Mouse (Mus musculus): ENCODE data around the gene Ankrd52. TPM values are rescaled to one million over a fixed set of nuclear protein-coding genes. Genes with fewer than 3 reads are reported as not detected.
"Not testable (repeated sequence)": the region's sequence is repeated elsewhere in the genome, so short reads cannot be mapped to it uniquely, and the experiment has no call there.

Ankrd52 gene
- total RNA-seq (2022): 10 to 100 TPM; 38.7 to 48.8 (median 43.2) TPM

DNA sequence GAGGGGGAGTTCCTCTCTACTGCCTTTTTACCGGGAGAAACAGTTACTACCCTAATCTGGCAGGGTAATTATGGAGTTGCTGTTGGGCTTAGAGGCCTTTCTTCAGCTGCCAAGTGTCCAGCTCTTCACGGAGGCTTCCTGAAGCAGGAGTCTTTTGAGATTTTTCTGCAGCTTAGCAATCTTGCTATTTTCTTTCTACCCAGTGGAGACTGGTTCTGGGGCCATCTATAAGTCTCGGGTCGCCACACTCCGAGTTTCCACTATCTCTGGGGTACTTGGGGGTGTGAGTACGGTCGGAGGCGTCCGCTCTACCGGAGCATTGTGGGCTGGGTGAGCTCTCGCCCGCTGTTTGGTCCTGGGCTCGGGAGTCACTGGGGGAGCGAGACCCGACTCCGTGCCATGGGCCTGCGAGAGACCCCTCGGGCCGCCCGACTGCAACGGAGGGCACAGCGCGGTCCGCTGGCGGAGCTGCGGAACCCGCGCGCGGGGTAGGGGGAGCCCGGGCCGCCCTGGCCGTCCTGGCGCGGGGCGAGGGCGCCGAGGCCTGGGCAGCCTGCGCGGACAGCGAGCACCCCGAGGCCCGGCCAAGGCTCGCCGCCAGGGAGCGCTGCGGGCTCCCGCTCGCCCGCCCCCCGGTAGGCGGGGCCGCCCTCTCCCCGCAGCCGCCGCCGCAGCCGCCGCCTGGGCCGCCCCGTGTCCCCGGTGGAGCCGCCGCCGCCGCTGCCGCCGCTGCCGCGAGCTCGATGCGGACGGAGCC lies at the start of gene Ankrd52:
Gene Ankrd52, plus strand, starts transcription at position 661 of the 757 bp plus-strand sequence.
- DNase-seq (ENCODE audit: low spot score in 2 of 2): peak; percentile 74 to 82

DNA sequence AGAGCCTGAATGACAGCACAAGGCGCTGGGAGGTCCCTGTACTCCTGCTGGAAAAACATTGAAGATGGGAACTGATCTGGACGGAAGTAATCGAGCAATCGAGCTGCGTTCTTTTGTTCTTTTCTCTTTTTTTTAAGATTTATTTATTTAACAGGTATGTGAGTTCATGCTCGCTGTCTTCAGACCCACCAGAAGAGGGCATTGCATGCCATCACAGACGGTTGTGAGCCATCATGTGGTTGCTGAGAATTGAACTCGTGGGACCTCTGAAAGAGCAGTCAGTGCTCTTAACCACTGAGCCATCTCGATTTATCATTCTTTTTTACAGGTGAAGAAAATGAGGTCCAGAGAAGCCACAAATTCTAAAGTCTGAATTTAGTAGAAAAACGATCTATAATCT lies 49.3 kb upstream of the Ankrd52 start:
- DNase-seq (ENCODE audit: low spot score in 2 of 2): no peak

DNA sequence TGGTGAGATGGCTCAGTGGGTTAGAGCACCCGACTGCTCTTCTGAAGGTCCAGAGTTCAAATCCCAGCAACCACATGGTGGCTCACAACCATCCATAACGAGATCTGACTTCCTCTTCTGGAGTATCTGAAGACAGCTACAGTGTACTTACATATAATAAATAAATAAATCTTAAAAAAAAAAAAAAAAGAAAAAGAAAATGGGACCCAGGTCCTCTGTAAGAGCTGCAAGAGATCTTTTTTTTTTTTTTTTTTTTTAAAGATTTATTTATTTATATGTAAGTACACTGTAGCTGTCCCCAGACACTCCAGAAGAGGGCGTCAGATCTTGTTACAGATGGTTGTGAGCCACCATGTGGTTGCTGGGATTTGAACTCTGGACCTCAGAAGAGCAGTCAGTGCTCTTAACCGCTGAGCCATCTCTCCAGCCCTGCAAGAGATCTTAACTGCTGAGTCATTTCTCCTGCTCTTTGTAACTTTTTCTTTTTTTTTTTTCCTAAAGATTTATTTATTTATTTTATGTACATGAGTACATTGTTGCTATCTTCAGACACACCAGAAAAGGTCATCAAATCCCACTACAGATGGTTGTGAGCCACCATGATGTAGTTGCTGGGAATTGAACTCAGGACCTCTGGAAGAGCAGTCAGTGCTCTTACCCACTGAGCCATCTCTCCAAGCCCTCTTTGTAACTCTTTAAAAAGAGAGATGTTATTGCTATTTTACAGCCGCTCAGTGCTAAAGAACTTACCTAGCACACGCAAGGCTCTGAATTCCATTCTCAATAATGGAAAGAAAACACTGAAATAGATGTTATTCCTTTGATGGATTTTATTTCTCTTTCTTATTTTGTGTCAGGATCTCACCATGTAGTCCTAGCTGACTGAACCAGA lies 44.3 kb upstream of the Ankrd52 start:
- DNase-seq (ENCODE audit: low spot score in 2 of 2): not testable (repeated sequence)

DNA sequence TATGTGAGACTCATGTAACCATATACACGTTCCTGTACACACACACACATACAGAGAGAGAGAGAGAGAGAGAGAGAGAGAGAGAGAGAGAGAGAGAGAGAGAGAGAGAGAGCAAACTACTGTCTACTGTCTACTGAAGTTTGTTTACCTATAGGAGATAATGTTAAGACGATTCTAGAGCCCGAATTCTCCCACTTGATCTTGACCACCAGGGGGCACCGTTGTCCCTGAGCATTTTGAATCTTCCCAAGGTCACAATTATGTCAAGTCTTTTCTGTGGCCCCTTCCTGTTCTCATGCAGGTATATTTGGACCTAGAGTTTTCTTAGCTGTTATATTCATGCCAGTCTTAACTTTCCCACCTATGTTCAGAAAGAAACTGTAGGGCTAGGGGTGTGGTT lies 41.3 kb upstream of the Ankrd52 start:
- DNase-seq (ENCODE audit: low spot score in 2 of 2): peak; percentile 63 to 71

DNA sequence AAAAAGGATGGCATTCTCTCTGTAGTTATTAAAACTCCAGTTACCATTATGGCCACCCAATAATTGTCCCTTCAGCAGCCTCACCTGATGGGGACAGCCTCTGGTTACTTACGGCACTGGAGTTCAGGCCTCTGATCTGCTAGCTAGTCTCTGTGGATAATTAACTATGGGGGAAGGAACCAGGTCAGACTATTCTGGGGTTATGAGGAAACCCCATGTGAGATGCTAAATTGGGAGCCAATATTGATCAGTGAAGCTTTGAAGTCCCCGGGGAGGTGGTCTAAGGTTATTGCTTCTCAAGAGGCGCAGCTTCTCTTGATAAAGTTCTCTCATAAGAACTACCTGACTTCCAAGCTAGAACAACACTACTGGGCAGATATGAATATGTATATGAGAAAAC lies 40.7 kb upstream of the Ankrd52 start:
- no peak for DNase-seq (ENCODE audit: low spot score in 2 of 2)

DNA sequence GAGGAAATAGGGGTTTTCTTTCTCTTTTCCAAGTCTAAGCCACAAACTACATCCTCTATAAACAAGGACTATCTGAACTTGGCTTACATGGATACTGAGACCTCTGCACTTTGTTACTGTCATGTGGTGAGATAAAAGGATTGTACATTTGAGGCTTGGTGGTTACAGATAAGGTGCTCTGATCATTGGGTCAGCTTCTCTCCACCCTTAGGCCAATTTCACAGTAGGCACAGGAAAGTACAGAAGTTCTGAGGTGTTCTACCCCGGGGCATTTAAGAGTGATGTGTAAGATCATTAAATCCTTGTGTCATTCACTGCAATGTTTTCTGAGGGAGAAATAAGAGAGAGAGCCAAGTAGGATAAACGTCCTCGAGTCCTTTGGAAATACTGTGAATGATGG lies 40.3 kb upstream of the Ankrd52 start:
- no peak for DNase-seq (ENCODE audit: low spot score in 2 of 2)

DNA sequence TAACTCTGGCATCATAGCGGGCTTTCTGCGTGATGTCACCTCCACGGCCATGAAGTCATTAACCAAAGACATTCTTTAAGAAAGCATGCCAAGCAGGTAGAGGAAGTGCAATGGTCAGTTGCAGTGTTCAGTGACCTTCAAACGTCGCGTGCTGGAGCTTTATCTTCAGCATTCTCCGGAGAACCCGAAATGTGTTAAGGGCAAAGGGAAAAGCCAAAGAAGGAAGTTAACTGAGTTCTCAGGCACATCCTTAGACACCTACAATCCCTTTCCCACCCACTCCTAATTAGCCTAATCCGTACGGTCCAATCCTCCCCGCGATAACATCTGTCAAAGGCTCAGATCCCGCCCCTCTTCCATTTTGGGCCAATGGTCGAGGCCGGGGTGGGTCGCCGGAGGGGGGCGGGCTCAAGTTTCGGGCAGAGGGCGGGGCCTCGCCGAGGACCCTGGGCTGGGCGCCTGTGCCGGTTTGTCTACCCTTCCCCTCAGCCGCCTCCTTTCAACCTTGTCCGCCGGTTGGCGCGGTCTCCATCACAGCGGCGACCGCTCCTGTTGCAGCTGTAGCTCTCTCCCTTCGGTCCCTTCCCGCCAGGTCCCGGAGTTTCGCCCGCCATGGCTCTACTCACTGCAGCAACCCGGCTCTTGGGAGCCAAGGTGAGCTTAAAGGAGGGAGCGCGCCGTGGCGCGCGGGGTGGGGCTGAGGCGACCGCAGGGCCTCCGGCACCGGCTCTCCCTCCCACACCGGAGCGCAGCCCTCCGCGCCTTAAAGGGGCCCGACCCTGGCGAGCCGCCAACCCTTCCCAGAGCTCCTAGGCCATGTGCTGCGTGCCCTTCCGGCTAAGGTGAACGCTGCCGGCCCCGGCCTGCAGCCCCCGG lies 39.4 kb upstream of the Ankrd52 start, which contains the start of gene Cs:
Gene Cs, plus strand, starts transcription at position 429 of the 876 bp plus-strand sequence.
- peak; percentile 92 to 95 for DNase-seq (ENCODE audit: low spot score in 2 of 2)

DNA sequence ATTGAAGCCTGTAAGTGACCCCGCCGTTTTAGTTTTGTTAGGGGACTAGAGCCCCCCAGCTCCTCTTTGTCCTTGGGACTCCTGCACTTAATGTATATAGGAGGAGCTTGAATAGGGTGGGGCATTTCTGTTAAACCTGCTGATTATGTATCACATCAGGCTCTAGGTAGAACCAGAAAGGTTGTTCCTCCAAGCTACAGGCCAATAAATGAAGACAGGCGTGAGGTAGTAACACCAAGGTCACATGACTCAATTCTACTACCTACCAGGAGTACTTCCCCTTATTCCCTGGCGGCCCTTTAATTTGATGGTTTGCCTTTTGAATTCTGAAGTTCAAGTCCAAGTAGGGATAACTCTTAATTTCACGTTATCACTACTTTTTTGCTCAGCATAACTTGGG lies 38.5 kb upstream of the Ankrd52 start:
- DNase-seq (ENCODE audit: low spot score in 2 of 2): no peak

DNA sequence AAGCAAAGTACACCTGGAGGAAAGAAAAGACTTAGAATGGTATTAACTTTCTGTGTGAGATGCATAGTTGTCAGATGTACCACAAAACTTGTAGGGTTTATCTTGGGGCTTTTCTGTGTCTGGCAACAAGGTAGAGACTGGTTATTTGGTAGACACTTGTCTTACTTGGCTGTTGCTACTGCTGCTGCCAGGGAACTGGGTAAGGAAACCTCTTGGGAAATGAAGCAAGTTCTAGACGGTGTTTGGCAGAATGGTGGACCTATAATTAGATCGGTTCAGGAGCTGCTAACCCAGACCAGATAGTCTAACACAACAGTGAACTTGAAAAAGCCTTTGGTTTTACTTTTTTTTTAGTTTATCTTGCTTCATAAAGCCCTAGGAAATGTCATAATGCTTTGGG lies 38.0 kb upstream of the Ankrd52 start:
- no peak for DNase-seq (ENCODE audit: low spot score in 2 of 2)

DNA sequence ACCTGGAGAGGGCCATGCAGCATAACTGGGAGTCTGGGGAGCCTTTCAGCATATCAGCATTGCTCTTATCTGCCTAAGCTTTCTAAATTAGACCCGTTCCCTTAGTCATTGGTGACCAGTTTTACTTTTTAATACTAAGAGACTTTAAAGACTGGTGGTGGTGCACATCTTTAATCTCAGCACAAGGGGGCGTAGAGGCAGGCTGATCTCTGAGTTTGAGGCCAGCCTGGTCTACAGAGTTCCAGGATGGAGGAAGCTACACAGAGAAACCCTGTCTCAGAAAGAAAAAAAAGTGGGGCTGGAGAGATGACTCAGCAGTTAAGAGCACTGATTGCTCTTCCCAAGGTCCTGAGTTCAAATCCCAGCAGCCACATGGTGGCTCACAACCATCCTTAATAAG lies 36.7 kb upstream of the Ankrd52 start:
- no peak for DNase-seq (ENCODE audit: low spot score in 2 of 2)

DNA sequence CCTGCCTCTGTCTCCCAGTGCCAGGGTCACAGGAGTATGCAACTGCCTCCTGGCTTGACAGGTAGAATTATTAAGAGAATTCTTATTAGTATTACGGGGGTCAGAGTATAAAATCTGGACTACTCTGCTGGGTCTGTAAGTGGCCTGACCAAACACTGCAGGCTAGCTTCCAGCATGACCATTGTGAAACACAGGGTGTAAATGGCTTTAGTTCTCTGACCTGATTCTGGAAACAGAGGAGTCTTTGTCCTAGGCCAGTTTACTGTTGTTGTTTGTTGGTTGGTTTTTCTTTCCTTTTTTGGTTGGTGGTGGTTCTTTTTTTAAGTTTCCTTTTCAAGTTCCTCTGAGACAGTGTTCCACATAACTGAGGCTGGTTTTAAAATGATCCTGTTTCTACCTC lies 33.5 kb upstream of the Ankrd52 start:
- DNase-seq (ENCODE audit: low spot score in 2 of 2): no peak

DNA sequence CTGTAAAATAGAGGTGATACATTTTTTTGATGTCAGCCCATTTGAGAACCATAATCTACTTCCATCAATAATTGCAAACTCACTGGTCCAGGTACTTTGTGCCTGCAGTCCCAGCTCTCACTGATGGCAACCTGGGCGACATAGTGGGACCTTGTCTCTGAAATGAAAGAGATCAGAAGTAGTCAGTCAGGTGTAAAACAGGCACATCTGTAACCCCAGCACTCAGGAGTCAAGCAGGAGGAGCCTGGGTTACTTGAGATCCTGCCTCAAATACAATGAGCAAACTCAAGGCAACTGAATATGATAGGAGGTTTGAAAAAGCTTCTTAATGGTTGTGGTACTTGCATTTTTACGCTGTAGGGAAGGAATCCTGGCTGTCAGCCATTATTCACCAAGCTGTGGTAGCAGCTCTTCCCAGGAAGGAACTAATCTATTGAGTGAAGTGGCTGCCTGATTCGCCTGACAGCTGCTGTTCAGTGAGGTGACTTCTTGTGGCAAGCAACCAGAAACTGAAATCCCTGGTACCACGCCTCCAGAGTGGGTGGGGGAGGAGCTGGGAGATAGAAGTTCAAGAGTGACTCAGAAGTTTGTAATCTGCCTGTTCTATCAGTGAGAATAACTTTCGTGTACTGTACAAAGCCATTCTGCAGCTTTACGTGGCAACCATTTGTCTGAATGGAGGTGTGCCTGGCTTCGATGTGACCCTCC lies 32.2 kb upstream of the Ankrd52 start:
- peak; percentile 71 to 73 for DNase-seq (ENCODE audit: low spot score in 2 of 2)

DNA sequence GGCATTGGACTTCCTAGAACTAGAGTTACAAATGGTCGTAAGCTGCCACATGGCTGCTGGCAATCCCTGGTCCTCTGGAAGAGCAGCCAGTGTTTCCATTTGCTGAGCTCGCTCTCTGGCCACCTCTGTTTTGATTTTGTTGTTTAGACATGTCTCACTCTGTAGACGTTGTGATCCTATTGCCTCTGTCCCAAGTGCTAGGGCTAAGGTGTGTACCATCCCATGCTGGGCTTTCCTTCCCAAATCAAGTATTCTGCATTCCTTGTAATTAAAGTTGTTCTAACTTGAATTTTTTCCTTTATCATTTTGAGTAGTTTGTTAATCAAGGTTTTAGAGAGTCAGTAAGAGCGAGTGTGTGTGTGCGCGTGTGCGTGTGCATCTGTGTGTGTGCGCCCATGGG lies 29.4 kb upstream of the Ankrd52 start:
- DNase-seq (ENCODE audit: low spot score in 2 of 2): no peak

DNA sequence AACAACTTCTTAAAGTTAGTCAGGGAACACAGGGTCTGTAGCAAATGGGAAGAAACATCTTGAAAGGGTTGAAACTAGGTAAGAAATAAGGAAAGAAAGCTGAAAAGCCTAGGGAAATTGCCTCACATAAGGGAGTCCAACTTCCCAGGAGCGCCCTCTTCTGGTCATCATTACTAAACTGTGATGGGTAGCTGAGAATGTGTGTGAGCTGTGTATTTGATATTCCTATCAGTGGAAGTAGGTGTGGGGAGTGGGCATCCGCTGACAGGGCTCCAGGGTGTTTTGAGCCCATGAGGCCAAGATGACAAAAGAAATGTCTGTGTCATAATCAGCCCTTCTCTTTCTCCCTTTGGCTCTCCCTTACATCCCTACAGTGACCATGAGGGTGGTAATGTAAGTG lies 18.1 kb upstream of the Ankrd52 start:
- no peak for DNase-seq (ENCODE audit: low spot score in 2 of 2)

DNA sequence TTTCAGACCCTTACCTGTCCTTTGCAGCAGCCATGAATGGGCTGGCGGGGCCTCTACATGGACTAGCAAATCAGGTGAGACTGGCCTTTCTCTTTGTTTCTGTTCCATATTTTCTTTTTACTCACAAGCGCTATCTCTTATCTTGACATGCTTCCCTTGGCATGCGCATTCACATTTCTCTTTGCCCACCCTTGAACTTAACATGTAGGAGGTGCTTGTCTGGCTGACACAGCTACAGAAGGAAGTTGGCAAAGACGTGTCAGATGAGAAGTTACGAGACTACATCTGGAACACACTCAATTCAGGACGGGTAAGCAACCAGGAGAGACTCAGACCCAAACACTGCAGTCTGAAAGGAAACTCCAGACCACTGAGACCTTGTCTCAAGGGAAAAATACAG lies 17.7 kb upstream of the Ankrd52 start:
- no peak for DNase-seq (ENCODE audit: low spot score in 2 of 2)

DNA sequence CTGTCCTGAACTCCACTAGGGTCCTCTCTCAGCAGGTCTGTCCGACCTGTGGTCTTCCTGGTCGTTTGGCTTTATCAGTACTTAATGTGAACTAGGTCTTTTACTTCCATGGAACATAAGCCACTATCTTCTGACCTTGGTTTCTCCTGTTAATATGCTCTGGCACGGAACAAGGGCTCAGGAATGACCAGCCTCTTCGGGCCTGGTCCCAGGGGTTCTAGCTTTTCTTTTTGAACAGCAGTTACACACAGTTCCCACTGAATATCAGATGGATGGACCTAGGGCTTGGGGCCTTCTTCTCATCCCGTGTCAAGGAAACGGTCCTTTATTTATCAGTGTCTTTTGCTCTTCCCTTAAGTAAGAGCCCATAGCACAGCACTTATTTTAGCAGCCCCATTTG lies 15.1 kb upstream of the Ankrd52 start:
- DNase-seq (ENCODE audit: low spot score in 2 of 2): no peak

DNA sequence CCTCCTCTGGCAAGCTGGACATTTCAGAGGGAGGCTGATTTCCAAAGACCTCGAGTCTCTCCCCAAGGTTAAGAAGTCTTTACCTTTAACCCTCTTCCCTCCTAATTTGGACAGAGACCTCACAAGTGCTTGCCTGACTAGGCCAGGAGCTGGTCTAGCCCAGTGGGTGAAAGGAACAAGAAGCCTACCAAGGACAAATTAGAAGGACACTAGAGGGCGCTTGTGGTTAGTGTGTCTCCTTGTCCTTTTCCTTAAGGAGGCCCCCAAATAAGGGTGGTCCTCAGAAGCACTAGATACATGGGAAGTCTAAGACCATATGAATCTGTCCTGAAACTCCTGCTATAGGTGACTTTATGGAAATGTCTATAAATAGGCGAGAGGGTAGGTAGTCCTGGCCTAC lies 14.3 kb upstream of the Ankrd52 start:
- DNase-seq (ENCODE audit: low spot score in 2 of 2): no peak

DNA sequence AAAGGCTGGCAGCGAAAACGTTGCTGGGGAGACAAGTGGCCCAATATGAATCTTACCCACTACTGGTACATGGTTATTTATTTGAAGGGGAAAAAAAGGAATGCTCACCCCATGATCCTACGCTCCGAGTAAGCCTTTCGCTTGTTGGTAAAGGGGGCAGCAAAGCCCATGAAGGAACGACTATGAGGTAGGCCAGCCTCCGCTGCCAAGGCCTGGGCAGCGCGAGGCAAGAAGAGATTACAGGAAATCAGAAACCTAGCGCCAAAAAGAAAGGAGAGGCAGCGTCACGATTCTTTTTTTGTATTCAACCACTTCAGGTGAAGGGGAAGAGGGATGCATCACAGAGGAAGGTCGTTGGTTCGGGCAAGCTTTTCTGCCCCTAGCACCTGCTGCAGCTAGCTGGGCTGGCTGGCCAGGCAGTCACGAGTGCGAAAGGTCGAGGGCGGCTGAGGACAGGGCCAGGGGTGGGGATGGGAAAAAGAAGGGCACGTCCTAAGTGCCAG lies 9.0 kb upstream of the Ankrd52 start:
- no peak for DNase-seq (ENCODE audit: low spot score in 2 of 2)

DNA sequence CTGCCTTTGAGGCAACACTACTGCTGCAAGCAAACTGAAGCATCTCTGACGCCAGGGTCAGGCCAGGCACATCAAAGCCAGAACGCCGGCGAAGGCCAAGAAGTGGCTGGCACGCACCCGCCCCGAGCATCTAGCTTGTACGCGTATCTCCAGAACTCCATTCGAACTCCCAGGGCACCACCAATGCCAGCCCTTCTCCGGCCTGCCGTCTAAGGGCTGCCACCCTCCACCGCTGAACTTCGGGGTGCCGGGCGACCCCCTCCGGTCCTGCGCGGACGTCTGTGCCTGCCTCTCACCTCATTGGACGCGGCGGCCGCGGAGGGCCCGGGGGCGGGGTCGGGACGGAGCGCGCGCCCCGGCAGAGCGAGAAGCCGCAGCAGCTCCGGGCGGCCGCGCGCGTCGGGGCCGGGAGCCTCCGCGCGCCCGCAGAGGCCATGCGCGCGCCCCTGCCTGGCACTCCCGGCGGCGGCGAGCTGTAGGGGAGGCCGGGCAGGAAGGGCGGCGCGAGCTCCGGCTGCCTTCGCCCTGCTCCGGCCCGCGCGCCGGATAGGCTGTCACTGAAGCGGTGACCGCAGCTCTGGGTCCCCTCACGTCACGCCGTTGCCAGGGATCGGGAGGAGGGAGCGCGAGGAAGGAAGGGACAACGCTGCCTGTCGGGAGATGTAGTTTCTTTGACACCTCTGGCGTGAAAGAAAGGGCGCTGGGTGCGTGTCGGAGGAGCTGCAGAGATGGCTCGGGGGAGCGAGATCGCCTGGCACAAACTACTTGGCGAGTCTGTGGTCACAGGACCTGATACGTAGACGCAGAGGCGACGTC lies 8.3 kb upstream of the Ankrd52 start, which contains the start of gene Coq10a:
Gene Coq10a, minus strand, starts transcription at position 596 of the 816 bp plus-strand sequence.
- peak; percentile 88 to 93 for DNase-seq (ENCODE audit: low spot score in 2 of 2)

DNA sequence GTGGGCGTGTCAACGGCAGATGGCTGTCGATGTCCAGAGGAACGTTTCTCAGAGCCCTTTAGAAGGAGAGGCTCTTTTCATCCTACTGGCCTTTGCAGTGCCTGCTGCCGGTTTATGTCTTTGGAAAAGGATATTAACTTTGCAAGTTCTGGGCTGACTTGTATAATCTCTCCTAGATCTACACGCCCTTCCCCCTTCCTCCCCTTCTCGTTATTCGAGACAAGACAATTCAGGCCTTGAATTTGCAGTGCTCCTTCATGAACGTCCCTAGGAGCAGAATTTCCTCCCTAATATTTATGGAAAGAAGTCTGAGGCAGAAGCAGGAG lies 7.7 kb upstream of the Ankrd52 start:
- DNase-seq (ENCODE audit: low spot score in 2 of 2): no peak
